Mouse (Mus musculus): ENCODE results near the gene Jagn1.

Gene Jagn1

GRCm38 (mm10) chr6:113442442-113443090 lies at the start of gene Jagn1:
Jagn1 (plus strand) TSS chr6:113442569.
- peak; percentile 85 to 92 for DNase-seq (ENCODE audit: low spot score in 2 of 2)

DNA sequence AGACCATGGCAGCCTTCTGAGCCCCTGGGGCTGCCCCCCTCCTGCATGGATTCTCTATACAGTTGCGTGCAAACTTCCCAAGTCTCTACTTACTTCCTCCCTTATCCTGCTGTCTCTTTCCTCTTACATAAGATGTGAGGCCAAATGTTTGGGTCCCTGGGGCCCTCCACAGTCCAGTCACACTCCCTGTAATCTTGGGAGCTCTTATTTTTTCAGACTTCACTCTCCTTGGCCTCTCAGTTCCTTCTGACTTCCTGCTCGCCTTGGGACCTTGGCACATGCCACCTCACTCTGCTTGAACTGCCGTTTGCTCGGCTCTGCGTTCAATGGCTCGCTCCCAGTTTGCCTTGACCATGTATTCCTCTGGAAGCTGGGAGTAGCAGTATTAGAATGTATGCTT lies 48.4 kb upstream of the Jagn1 start:
- no peak for DNase-seq (ENCODE audit: low spot score in 2 of 2)

- DNase-seq (ENCODE audit: low spot score in 2 of 2) = no peak
Observed at GRCm38 (mm10) chr6:113394811-113395210, 47.6 kb upstream of the Jagn1 start.

GRCm38 (mm10) chr6:113395501-113395900 lies 46.9 kb upstream of the Jagn1 start:
- DNase-seq (ENCODE audit: low spot score in 2 of 2) = no peak

DNA sequence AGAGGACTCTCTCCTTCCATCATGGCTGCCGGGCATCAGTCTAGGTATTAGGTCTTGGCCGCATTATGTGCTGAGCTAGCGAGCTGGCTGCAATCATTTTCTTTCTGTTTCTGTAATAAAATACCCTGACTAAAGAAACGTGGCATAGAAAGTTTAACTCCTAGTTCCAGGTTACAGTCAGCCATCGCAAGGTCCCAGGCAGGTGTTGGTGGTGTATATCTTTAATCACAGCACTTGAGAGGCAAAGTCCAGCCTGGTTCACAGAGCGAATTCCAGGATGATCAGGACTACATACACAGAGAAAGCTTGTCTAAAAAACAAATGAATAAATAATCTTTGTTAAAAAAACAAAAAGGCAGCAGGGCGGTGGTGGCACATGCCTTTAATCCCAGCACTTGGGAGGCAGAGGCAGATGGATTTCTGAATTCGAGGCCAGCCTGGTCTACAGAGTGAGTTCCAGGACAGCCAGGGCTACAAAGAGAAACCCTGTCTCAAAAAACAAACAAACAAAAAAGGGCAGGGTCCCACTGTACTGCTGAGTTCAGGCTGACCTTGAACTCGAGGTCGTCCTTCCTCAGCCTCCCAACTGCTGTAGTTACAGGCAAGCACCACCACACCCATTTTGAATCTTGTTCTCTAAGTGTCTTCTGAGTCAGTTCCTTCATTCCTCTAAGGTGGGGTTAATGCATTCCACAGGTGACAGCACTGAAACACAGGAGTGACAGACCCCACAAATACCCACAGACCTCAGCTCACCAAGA lies 45.9 kb upstream of the Jagn1 start:
- no peak for DNase-seq (ENCODE audit: low spot score in 2 of 2)

DNA sequence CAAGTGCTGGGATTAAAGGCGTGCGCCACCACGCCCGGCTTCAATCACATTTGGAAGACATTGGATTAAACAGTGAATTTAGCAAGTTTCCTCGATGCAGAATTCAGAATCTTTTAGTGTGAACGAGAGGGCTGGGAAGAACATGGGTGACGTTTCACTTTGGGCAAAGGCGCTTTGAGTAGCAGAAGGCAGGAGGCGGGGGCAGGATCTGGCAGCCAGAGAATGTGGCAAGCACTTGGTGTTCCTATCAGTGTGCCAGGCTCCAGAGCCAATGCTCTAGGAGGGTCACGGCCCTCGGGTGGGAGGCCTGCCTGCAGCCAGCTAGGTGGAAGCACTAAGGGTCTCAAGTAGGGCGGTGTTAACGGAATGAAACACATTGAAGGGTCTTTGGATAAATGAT lies 40.3 kb upstream of the Jagn1 start:
- no peak for DNase-seq (ENCODE audit: low spot score in 2 of 2)

GRCm38 (mm10) chr6:113404649-113405448 lies 37.5 kb upstream of the Jagn1 start:
- no peak for DNase-seq (ENCODE audit: low spot score in 2 of 2)

GRCm38 (mm10) chr6:113405483-113405882 lies 36.9 kb upstream of the Jagn1 start:
- DNase-seq (ENCODE audit: low spot score in 2 of 2) = no peak

DNA sequence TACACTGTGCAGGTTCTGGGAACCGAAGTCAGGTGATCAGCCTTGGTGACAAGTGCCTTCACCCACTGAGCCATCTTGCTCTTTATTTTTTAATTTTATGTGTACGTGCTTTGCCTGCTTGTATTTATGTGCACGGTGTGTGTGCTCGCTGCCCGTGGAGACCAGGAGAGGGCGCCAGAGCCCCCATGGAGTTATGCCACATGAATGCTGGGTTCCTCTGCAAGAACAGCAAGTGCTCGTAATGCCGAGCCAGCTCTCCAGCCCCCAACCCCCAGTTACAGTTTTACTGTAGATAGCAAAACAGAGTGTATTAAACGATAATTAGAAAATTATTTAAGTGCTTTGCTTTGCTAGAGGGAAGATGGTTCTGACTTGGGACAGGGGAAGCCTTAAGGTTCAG lies 35.7 kb upstream of the Jagn1 start:
- no peak for DNase-seq (ENCODE audit: low spot score in 2 of 2)

GRCm38 (mm10) chr6:113410001-113410400 lies 32.4 kb upstream of the Jagn1 start:
- DNase-seq (ENCODE audit: low spot score in 2 of 2) = no peak

DNA sequence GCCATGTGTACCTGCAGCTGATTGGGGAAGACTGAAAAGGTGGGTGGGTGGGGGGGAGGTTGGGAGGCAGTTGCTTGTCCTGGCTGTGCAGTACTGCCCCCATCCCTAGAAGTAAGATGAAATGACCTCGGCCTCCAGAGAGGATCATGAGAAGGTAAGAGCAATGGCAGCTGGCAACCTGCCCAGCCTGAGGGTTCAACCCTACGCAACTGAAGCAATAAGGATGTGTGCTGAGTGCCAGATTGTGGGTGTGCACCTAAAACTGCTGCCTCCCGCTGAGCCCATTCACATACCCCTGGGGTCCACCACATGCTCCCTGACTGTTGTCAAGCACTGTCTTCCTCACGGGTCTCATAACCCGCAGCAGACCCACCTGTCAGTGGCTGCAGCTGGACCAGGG lies 26.0 kb upstream of the Jagn1 start:
- DNase-seq (ENCODE audit: low spot score in 2 of 2) = no peak

- no peak for DNase-seq (ENCODE audit: low spot score in 2 of 2)
Observed at GRCm38 (mm10) chr6:113418441-113419198, 23.7 kb upstream of the Jagn1 start.

GRCm38 (mm10) chr6:113419199-113419587 lies 23.2 kb upstream of the Jagn1 start, which contains the start of gene Rpusd3:
Rpusd3 (minus strand) TSS chr6:113419340.
- DNase-seq (ENCODE audit: low spot score in 2 of 2) = peak; percentile 97

- no peak for DNase-seq (ENCODE audit: low spot score in 2 of 2)
Observed at GRCm38 (mm10) chr6:113423000-113423399, 19.4 kb upstream of the Jagn1 start.

DNA sequence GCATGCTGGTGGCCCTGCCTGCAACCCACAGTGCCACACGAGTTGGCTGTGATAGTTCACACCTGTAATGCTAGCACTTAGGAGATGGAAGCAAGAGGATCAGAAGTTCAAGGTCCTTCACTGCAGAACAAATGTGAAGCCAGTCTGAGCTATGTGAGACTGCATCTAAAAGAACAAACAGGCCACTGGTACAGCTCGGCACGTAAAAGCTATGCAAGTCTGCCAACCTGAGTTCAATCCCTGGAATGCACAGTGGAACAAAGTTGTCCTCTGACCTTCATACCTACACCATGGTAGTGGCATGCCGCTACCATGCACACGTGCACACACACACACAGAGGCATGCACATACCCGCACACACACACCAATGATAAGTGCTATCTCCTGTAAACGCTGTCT lies 18.2 kb upstream of the Jagn1 start:
- DNase-seq (ENCODE audit: low spot score in 2 of 2) = no peak

DNA sequence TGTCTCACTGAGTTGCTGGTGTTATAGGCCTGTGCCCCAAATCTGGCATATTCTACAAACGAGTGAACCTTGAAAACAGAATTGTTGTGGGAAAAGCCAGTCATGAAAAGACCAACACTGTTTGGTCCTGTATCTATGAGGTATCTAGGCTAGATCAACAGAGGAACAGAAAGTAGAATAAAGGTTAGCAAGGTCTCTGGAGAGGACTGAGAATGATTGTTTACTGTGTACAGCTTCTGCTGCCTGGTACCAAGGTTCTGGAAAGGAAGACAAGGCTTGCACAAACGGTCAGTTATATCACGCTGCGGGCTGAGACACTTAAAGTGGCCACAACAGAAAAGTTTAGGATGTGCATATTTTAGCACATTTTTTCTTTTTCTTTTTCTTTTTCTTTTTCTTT lies 15.7 kb upstream of the Jagn1 start:
- no peak for DNase-seq (ENCODE audit: low spot score in 2 of 2)

DNA sequence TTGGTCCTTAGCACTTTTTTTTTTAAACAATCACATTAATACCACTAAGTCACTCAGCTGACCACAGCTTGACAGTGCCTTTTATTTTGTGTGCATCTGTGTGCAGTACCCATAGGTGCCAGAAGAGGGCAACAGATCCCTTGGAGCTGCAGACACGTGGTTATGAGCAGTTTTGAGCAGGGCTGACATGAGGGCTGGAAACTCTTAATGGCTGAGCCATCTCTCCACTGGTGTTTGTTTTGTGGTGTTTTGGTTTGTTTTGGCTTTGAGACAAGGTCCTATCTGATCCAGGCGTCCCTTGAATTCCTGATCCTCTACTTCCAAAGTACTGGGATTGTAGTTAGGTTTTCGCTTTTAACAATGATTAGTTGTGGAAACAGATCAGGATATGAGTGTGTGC lies 15.0 kb upstream of the Jagn1 start:
- DNase-seq (ENCODE audit: low spot score in 2 of 2) = peak in 1 of 2 experiments; percentile 33

GRCm38 (mm10) chr6:113428006-113428405 lies 14.4 kb upstream of the Jagn1 start:
- DNase-seq (ENCODE audit: low spot score in 2 of 2) = no peak

DNA sequence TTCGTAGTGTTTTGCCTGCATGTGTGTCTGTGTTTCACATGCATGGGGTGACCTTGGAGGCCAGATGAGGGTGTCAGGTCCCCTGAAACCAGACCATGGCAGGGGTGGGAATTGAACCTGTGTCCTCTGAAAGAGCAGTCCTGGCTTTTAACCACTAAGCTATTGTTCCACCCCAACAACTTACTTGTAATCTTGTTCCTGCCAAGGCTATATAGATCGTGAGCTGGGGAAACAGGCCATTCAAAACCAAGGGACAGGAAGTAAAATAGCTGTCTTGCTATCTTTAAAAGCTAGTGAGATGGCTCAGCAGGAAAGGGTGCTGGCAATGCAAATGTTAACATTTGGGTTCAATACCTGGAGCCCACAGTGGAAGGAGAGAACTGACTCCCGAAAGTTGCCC lies 12.4 kb upstream of the Jagn1 start:
- DNase-seq (ENCODE audit: low spot score in 2 of 2) = no peak

DNA sequence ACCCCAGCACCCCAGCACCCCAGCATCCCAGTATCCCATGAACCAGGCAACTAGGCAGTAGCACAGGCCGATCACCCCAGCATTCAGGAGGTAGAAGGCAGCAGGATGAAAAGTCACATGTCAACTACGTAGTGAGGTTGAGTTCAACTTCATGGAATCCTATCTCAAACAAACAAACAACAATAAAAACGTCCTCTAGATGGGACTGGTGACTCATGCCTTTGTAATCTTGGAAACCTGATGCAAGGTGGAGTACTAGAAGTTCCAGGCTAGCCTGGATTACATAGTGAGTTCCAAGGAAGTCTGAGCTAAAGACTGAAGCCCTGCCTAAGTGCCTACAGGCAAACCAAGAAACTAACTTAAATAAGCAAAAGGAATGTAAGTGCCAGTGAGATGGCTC lies 11.5 kb upstream of the Jagn1 start:
- DNase-seq (ENCODE audit: low spot score in 2 of 2) = no peak

DNA sequence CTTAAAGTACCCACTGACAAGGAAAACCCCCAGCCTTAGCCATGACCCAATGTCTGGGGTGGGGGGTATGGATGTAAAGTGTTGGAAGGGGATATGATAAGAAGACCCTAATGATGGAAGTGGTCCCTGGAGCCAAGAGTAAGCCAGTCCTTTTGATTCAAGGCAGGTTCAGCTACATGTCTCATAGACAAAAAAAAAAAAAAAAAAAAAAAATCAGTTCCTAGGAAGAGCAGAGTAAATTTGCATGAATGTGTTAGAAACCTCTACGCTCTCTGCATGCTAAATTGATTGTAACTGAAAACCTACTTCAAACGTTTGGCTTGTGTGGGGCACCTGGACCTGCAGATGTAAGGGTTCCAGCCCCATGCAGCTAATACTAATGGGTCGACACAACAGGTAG lies 10.6 kb upstream of the Jagn1 start:
- DNase-seq (ENCODE audit: low spot score in 2 of 2) = no peak

- no peak for DNase-seq (ENCODE audit: low spot score in 2 of 2)
Observed at GRCm38 (mm10) chr6:113433661-113434060, 8.7 kb upstream of the Jagn1 start.

Data from urinary bladder, postnatal 36 days (tissue).